Mouse (Mus musculus): ENCODE data around the gene Ptpdc1. TPM values are rescaled to one million over a fixed set of nuclear protein-coding genes. Genes with fewer than 3 reads are reported as not detected.
A peak's percentile ranks its signal among the peaks of the same experiment; 100 is the strongest.

Gene Ptpdc1
- total RNA-seq, 2 experiments from 2014 or later, result 21.3 to 23.5 TPM

- DNase-seq (ENCODE audit: extremely low spot score in 1 of 2, low spot score in 2 of 2), result peak; percentile 62 to 76
- intact Hi-C loops (cut with DNase I), result loop anchor here (2.0 to 10.0 kb wide), 4 partner anchors 44 to 277 kb away; no protein-coding TSS in a partner anchor
These were observed 97.2 kb downstream of the Ptpdc1 start for GRCm38 (mm10) chr13:48528123-48528871.

Small RNAs within 50 kb of the gene (microRNA-seq; reads per million reads assigned to microRNA genes)
- gene Gm24111, result not detected
- gene Mirlet7a-1, result 249 reads per million, percentile 64 among the genes with 10 or more reads in this experiment
- gene Mirlet7d, result 13,303 reads per million, percentile 96 among the genes with 10 or more reads in this experiment
- gene Mirlet7f-1, result not detected

Other genes starting within 250 kb of the Ptpdc1 start
- gene Zfp169, start 112.2 kb downstream of the Ptpdc1 start, total RNA-seq (2021), result 10 to 100 TPM; 18.1 to 19.6 TPM
- gene A830005F24Rik, start 112.1 kb downstream of the Ptpdc1 start, total RNA-seq (2021), result 1 to 10 TPM in 1 of 2 experiments, under 1 TPM in 1; 0.79 to 1.8 TPM
- gene Barx1, start 37.3 kb upstream of the Ptpdc1 start, total RNA-seq (2021), result not detected
- gene Phf2, start 245.5 kb upstream of the Ptpdc1 start, total RNA-seq (2021), result 10 to 100 TPM; 26.0 to 26.2 TPM